Comparison of ENCODE assay signal across 19 mouse cellular contexts in the genomic region with DNA sequence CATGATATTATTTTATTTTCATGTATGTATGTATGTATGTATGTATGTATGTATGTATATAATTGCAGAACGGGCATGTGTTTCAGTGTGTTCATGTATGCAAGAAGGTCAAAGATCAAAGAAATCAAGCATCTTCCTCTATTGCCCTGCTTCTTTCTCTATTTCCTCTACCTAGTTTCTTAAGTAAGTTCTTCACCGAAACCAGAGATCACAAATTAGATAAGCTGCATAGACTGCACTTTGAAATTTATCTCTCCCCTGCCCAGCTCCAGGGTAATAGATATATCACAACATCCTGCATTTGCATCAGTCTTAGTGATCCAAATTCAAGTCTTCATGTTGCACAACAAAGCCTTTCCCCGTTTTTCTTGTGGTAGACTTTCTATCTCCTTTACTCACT.
"Had no signal": no experiment of that assay in that cellular context is flagged by ENCODE, and none has a peak within 500 bp of the region (broad histone marks: within the 10 kb centered on the region; RNA-seq: fewer than 3 reads in every experiment).

No protein-coding gene starts in this region.

- H3K4me2 ChIP-seq: kidney, embryonic 15.5 days; limb, embryonic 12.5 days; limb, embryonic 15.5 days; liver, embryonic 11.5 days; lung, embryonic 14.5 days; midbrain, embryonic 12.5 days; midbrain, embryonic 15.5 days; neural tube, embryonic 13.5 days had no signal

- H3K4me3 ChIP-seq: kidney, embryonic 15.5 days; limb, embryonic 12.5 days; limb, embryonic 15.5 days; midbrain, embryonic 12.5 days; midbrain, embryonic 15.5 days; neural tube, embryonic 13.5 days had no signal

- H3K4me1 ChIP-seq: kidney, embryonic 15.5 days; limb, embryonic 12.5 days; limb, embryonic 15.5 days; midbrain, embryonic 12.5 days; midbrain, embryonic 15.5 days; neural tube, embryonic 13.5 days had no signal

- H3K9ac ChIP-seq: kidney, embryonic 15.5 days; limb, embryonic 12.5 days; limb, embryonic 15.5 days; liver, embryonic 14.5 days; liver, postnatal 0 days; lung, embryonic 14.5 days; midbrain, embryonic 12.5 days; midbrain, embryonic 15.5 days; neural tube, embryonic 13.5 days had no signal

- H3K36me3 ChIP-seq: kidney, embryonic 15.5 days; limb, embryonic 12.5 days; limb, embryonic 15.5 days; midbrain, embryonic 12.5 days; midbrain, embryonic 15.5 days; neural tube, embryonic 13.5 days had no signal

- H3K27me3 ChIP-seq: kidney, embryonic 15.5 days; limb, embryonic 12.5 days; limb, embryonic 15.5 days; midbrain, embryonic 12.5 days; midbrain, embryonic 15.5 days; neural tube, embryonic 13.5 days had no signal

- H3K27ac ChIP-seq: kidney, embryonic 15.5 days; limb, embryonic 12.5 days; limb, embryonic 15.5 days; liver, embryonic 14.5 days; macrophage; midbrain, embryonic 12.5 days; midbrain, embryonic 15.5 days; neural tube, embryonic 13.5 days had no signal

- DNase-seq: kidney, postnatal 10 days; kidney, postnatal 36 days; layer of hippocampus, postnatal 36 days; left cerebral cortex, postnatal 4 days; liver, postnatal 0 days; lung, embryonic 14.5 days; thymus, adult 18-20 months; thymus, postnatal 14 days; thymus, postnatal 4 days had no signal

- ATAC-seq: liver, postnatal 0 days; lung, postnatal 0 days; midbrain, embryonic 15.5 days had no signal

- H3K9me3 ChIP-seq: kidney, embryonic 15.5 days; limb, embryonic 12.5 days; limb, embryonic 15.5 days; midbrain, embryonic 12.5 days; midbrain, embryonic 15.5 days had no signal
